Mouse (Mus musculus) hindbrain, embryonic 12.5 days (tissue): Measurements from ENCODE around the gene Slc9a5. TPM values are rescaled to one million over a fixed set of nuclear protein-coding genes. Genes with fewer than 3 reads are reported as not detected.

Experiments used
- ATAC-seq: fragments of 200-750 bp; cut with Nextera tagmentation; 2 replicates; pipeline ENCODE4 v1.8.0; 2017; ENCODE audit warnings: moderate TSS enrichment; ENCODE audit not compliant: low FRiP score
- H3K27ac ChIP-seq: fragments of 300-500 bp; sonication (generic); 2 replicates; pipeline ENCODE4 v1.5.1; 2016; ENCODE audit warnings: mild to moderate bottlenecking
- H3K27me3 ChIP-seq: fragments of 300-500 bp; sonication (generic); 2 replicates; pipeline ENCODE4 v1.6.1; 2016; ENCODE audit warnings: mild to moderate bottlenecking
- H3K36me3 ChIP-seq: fragments of 300-500 bp; sonication (generic); 2 replicates; pipeline ENCODE4 v1.6.1; 2016; ENCODE audit warnings: mild to moderate bottlenecking
- H3K4me1 ChIP-seq: fragments of 300-500 bp; sonication (generic); 2 replicates; pipeline ENCODE4 v1.6.1; 2016
- H3K4me2 ChIP-seq: fragments of 300-500 bp; sonication (generic); replicated peaks from 2 replicates; pipeline ENCODE4 v1.6.1; 2016; ENCODE audit warnings: mild to moderate bottlenecking
- H3K4me3 ChIP-seq: fragments of 300-500 bp; sonication (generic); 2 replicates; pipeline ENCODE4 v1.5.1; 2016; ENCODE audit warnings: mild to moderate bottlenecking
- H3K9ac ChIP-seq: fragments of 300-500 bp; sonication (generic); 2 replicates; pipeline ENCODE4 v1.6.1; 2016; ENCODE audit warnings: mild to moderate bottlenecking, moderate library complexity
- H3K9me3 ChIP-seq: fragments of 300-500 bp; sonication (generic); replicated peaks from 2 replicates; pipeline ENCODE4 v1.6.1; 2016; ENCODE audit warnings: mild to moderate bottlenecking
- WGBS: fragments of 180-500 bp; shearing (Covaris S2); methylation state at CpG from one replicate; pipeline ENCODE4 v1.1.7; 2016; 5-methylcytosine and 5-hydroxymethylcytosine counted together
- polyA plus RNA-seq: library from polyadenylated mRNA; unstranded; fragments of >200 nt; fragmentation: Nextera tagmentation; extraction: Ambion mirVana; gene quantifications from 2 replicates; pipeline ENCODE4 v1.2.1, GENCODE M21; 2016

Gene Slc9a5
- polyA plus RNA-seq, 1 experiment from 2014 or later = 7.2 TPM

GRCm38 (mm10) chr8:105311718-105312117 lies 36.9 kb upstream of the Slc9a5 start:
- no peaks in the 10 kb centered on the region for H3K27me3 ChIP-seq
- no peaks in the 10 kb centered on the region for H3K9me3 ChIP-seq
- H3K4me1 ChIP-seq = no peaks in the 10 kb centered on the region
- no peak overlapping the region for H3K9ac ChIP-seq
- no peak overlapping the region for H3K4me3 ChIP-seq
- no peak overlapping the region for H3K27ac ChIP-seq
- WGBS = 89% methylated on average over 1 of the region's 1 CpGs
- ATAC-seq = no peak
- H3K4me2 ChIP-seq = no peak overlapping the region
- peaks cover 88% of the 10 kb centered on the region for H3K36me3 ChIP-seq

GRCm38 (mm10) chr8:105312891-105313481 lies 35.7 kb upstream of the Slc9a5 start:
- Histone ChIP-seq H3K4me3 (no peak overlapping the region), H3K9me3 (no peaks in the 10 kb centered on the region), H3K4me2 (no peak overlapping the region), H3K36me3 (peaks cover 78% of the 10 kb centered on the region), H3K27ac (no peak overlapping the region), H3K4me1 (no peaks in the 10 kb centered on the region), H3K9ac (no peak overlapping the region), H3K27me3 (no peaks in the 10 kb centered on the region)
- ATAC-seq = no peak
- WGBS = 94% methylated on average over 8 of the region's 8 CpGs

- H3K27me3 ChIP-seq = no peaks in the 10 kb centered on the region
- H3K4me1 ChIP-seq = no peaks in the 10 kb centered on the region
- WGBS = 85% methylated on average over 9 of the region's 9 CpGs
- H3K27ac ChIP-seq = no peak overlapping the region
- no peak overlapping the region for H3K4me2 ChIP-seq
- ATAC-seq = 0 out of 2 replicates have a peak, but pooled peaks have one; percentile 26
- H3K9me3 ChIP-seq = no peaks in the 10 kb centered on the region
- H3K36me3 ChIP-seq = peaks cover 78% of the 10 kb centered on the region
- no peak overlapping the region for H3K4me3 ChIP-seq
- H3K9ac ChIP-seq = no peak overlapping the region
Measured at GRCm38 (mm10) chr8:105313622-105314402, 34.8 kb upstream of the Slc9a5 start.

GRCm38 (mm10) chr8:105315073-105315769 lies 33.4 kb upstream of the Slc9a5 start:
- no peak overlapping the region for H3K9ac ChIP-seq
- peaks cover 76% of the 10 kb centered on the region for H3K36me3 ChIP-seq
- H3K4me2 ChIP-seq = no peak overlapping the region
- no peaks in the 10 kb centered on the region for H3K27me3 ChIP-seq
- no peaks in the 10 kb centered on the region for H3K4me1 ChIP-seq
- H3K9me3 ChIP-seq = no peaks in the 10 kb centered on the region
- ATAC-seq = no peak
- H3K27ac ChIP-seq = no peak overlapping the region
- no peak overlapping the region for H3K4me3 ChIP-seq
- WGBS = 93% methylated on average over 18 of the region's 18 CpGs

GRCm38 (mm10) chr8:105317941-105318340 lies 30.7 kb upstream of the Slc9a5 start:
- no peaks in the 10 kb centered on the region for H3K4me1 ChIP-seq
- no peak overlapping the region for H3K4me3 ChIP-seq
- no peak for ATAC-seq
- no peaks in the 10 kb centered on the region for H3K27me3 ChIP-seq
- H3K36me3 ChIP-seq = peaks cover 61% of the 10 kb centered on the region
- H3K9me3 ChIP-seq = no peaks in the 10 kb centered on the region
- WGBS = 86% methylated on average over 4 of the region's 4 CpGs
- no peak overlapping the region for H3K27ac ChIP-seq
- no peak overlapping the region for H3K9ac ChIP-seq
- no peak overlapping the region for H3K4me2 ChIP-seq

GRCm38 (mm10) chr8:105318662-105319190 lies 29.9 kb upstream of the Slc9a5 start:
- H3K4me3 ChIP-seq = no peak overlapping the region
- no peaks in the 10 kb centered on the region for H3K27me3 ChIP-seq
- no peak overlapping the region for H3K4me2 ChIP-seq
- no peak overlapping the region for H3K9ac ChIP-seq
- H3K36me3 ChIP-seq = peaks cover 55% of the 10 kb centered on the region
- H3K9me3 ChIP-seq = no peaks in the 10 kb centered on the region
- H3K27ac ChIP-seq = no peak overlapping the region
- 85% methylated on average over 11 of the region's 11 CpGs for WGBS
- no peaks in the 10 kb centered on the region for H3K4me1 ChIP-seq
- no peak for ATAC-seq

GRCm38 (mm10) chr8:105323183-105323582 lies 25.5 kb upstream of the Slc9a5 start:
- WGBS = 92% methylated on average over 4 of the region's 4 CpGs
- Histone ChIP-seq H3K9me3 (no peaks in the 10 kb centered on the region), H3K27ac (no peak overlapping the region)

GRCm38 (mm10) chr8:105325641-105326093 lies 23.0 kb upstream of the Slc9a5 start:
- peak overlapping the region; percentile 79 for H3K27ac ChIP-seq
- H3K9ac ChIP-seq = peak overlapping the region; percentile 81
- WGBS = under 1% methylated on average over 12 of the region's 12 CpGs
- ATAC-seq = peak; percentile 73
- peaks cover 22% of the 10 kb centered on the region for H3K4me1 ChIP-seq
- no peaks in the 10 kb centered on the region for H3K9me3 ChIP-seq
- H3K4me3 ChIP-seq = peak overlapping the region; percentile 81
- H3K4me2 ChIP-seq = peak overlapping the region; percentile 84
- peaks cover 37% of the 10 kb centered on the region for H3K36me3 ChIP-seq
- H3K27me3 ChIP-seq = no peaks in the 10 kb centered on the region

More at GRCm38 (mm10) chr8:105323183-105323582, 25.5 kb upstream of the Slc9a5 start:
- no peak overlapping the region for H3K4me2 ChIP-seq
- no peak overlapping the region for H3K9ac ChIP-seq
- no peak overlapping the region for H3K4me3 ChIP-seq
- peaks cover 31% of the 10 kb centered on the region for H3K36me3 ChIP-seq
- H3K4me1 ChIP-seq = peaks cover 22% of the 10 kb centered on the region
- no peaks in the 10 kb centered on the region for H3K27me3 ChIP-seq
- ATAC-seq = no peak

- peak within 1 kb of the TSS; percentile 79 for H3K27ac ChIP-seq
- peaks cover 22% of the 10 kb centered on the region for H3K4me1 ChIP-seq
- peak within 1 kb of the TSS; percentile 81 for H3K9ac ChIP-seq
- no peaks in the 10 kb centered on the region for H3K9me3 ChIP-seq
- H3K36me3 ChIP-seq = peaks cover 42% of the 10 kb centered on the region
- no peaks in the 10 kb centered on the region for H3K27me3 ChIP-seq
- peak within 1 kb of the TSS; percentile 84 for H3K4me2 ChIP-seq
- 1% methylated on average over 36 of the region's 36 CpGs for WGBS
- peak; percentile 94 for ATAC-seq
- peak within 1 kb of the TSS; percentile 81 for H3K4me3 ChIP-seq
Measured at GRCm38 (mm10) chr8:105326141-105326672, 22.4 kb upstream of the Slc9a5 start, which contains the start of the genes Lrrc29 and Tmem208. TSS of gene Lrrc29 (minus strand) at chr8:105326278. TSS of gene Tmem208 (plus strand) at chr8:105326354.

- Histone ChIP-seq H3K4me1 (peaks cover 22% of the 10 kb centered on the region), H3K4me3 (peak overlapping the region; percentile 81), H3K4me2 (peak overlapping the region; percentile 84), H3K9ac (peak overlapping the region; percentile 81), H3K9me3 (no peaks in the 10 kb centered on the region), H3K27ac (0 out of 2 replicates have a peak overlapping the region, but pooled peaks have one; percentile 79), H3K27me3 (no peaks in the 10 kb centered on the region), H3K36me3 (peaks cover 50% of the 10 kb centered on the region)
- WGBS = 52% methylated on average over 6 of the region's 6 CpGs
- no peak for ATAC-seq
Measured at GRCm38 (mm10) chr8:105326968-105327367, 21.7 kb upstream of the Slc9a5 start.

GRCm38 (mm10) chr8:105330325-105330724 lies 18.3 kb upstream of the Slc9a5 start:
- Histone ChIP-seq H3K4me2 (no peak overlapping the region), H3K4me3 (no peak overlapping the region), H3K36me3 (peaks cover 57% of the 10 kb centered on the region), H3K9ac (no peak overlapping the region), H3K4me1 (peaks cover 12% of the 10 kb centered on the region), H3K9me3 (no peaks in the 10 kb centered on the region), H3K27ac (no peak overlapping the region), H3K27me3 (no peaks in the 10 kb centered on the region)
- no peak for ATAC-seq
- 94% methylated on average over 12 of the region's 12 CpGs for whole genome bisulfite sequencing

- Histone ChIP-seq H3K27ac (no peak overlapping the region), H3K9ac (no peak overlapping the region), H3K4me2 (no peak overlapping the region), H3K4me1 (peaks cover 8% of the 10 kb centered on the region), H3K4me3 (no peak overlapping the region), H3K36me3 (peaks cover 69% of the 10 kb centered on the region), H3K9me3 (no peaks in the 10 kb centered on the region), H3K27me3 (no peaks in the 10 kb centered on the region)
- WGBS = 95% methylated on average over 22 of the region's 22 CpGs
- no peak for ATAC-seq
Measured at GRCm38 (mm10) chr8:105331469-105331868, 17.2 kb upstream of the Slc9a5 start.
